Mouse (Mus musculus) spleen, postnatal 4 days (tissue): ENCODE measurements at regions not wholly inside any gene's neighbourhood (a gene's known extent, or its start where the extent isn't known, plus 50 kb on each side); places are given as distances from the start of the nearest gene placed in this dataset.

Experiments used
- DNase-seq, 2 experiments: peaks; one replicate each; pipeline ENCODE4 v3.0.0; 2022; ENCODE audit warnings: low spot score in 2 of 2

DNA sequence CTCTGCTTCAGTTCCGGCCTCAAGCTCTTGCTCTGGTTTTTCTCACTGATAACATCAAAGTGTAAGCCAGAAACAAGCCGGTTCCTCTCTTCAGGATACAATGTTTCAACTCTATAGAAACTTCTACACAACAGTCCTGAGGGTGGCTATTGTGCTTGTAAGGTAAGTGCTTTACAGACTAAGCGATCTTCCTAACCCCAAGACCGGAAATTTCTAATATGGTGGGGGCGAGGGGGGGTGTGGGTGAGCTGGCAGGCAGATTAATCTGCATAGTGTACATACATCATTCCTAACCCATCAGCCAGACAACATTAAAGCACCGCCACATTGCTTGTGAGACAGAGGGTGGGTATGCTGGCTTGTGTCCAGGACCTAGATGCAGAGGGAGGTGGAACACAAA is 200.8 kb downstream of the Uaca start:
- no peak for DNase-seq

DNA sequence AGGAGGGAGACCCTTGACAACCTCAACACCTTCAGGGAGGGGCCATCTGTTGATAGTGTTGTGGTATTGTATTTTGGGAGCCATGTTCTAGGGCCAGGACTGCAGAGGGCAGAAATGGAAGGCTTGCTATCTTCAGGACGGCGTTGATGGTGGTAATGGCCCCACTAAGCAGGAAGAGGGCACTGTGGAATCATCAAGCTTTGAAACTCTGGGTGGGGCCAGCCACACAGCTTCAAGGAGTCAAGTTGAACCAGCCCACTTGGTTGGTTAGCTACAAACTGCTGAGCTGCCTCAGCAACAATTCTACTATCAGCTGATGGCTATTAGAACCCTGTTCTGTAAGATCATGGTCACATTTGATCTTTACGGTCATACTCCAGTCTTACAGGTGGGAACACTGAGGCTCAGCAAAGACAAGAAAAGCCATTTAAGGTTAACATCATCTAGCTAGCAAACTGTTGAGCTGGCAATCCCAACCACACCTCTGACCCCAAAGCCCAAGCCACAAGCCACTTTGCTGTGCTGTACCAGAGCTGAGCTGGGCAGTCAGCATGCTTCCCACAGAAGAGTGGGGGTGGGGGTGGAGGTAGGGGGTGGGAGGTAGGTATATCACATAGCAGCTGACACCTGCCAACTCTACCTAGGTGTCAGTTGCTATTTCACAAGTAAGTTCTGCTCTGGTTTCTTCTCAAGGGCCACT is 203.9 kb downstream of the Uaca start:
- peak; percentile 52 to 70 for DNase-seq

DNA sequence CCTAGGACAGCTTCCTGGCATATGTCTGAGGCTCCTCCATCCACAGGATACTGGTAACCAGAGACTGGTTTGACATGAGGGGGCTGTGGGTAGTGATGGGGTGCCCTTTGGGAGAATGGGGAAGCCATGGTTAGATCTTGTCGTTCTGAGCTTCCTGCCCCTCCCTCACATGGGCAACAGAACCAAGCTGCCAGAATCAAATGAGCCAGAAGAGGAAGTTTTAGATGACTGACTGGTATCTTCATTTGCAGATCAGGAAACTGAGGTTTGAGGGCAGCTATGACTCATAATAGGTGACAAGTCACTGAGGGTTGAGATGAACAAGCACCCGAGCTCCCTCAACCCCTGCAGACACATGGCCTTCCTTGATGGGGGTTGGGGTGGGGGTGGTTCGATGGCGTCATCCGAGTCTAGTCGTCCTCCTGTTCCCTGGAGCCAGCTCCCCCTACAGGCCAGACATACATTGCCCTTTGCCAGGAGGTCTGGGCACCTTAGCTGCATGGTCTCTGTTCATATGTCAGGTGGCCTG is 204.7 kb downstream of the Uaca start:
- peak; percentile 64 to 71 for DNase-seq

DNA sequence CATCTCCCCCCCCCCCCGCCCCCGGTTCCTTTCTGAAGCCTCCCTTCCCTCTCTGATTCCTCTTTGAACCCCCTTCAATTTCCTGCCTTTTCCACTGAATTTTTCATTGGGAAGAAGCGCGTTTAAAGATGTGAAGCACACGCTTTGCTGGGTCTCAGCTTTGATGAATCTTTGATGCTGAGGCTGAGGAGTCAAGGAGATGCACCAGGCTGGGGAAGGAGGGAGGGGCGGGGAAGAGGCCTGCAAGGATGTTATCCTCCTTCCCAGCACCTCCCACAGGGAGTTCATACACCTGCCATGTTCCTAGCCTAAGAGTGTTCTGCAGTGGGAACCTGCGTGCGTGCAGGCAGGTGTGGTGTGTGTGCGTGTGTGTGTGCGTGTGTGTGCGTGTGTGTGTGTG is 205.9 kb downstream of the Uaca start:
- DNase-seq = no peak

DNA sequence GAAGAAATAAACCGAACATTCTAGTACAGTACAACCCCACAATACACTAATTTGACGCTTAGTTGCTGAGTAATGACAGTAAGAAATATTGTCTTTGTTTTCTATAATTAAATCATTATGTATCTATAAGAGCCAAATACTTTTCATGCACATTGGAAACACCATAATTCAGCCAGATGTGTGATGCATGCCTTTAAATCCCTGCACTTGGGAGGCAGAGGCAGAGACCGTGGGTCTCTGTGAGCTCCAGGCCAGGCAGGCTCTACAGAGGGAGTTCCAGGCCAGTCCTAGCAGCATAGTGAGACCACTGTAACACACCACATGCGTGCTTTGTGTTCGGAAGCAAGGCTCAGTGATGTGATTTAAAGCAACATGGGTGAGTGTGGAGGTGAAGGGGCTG is 208.2 kb downstream of the Uaca start:
- DNase-seq = no peak

DNA sequence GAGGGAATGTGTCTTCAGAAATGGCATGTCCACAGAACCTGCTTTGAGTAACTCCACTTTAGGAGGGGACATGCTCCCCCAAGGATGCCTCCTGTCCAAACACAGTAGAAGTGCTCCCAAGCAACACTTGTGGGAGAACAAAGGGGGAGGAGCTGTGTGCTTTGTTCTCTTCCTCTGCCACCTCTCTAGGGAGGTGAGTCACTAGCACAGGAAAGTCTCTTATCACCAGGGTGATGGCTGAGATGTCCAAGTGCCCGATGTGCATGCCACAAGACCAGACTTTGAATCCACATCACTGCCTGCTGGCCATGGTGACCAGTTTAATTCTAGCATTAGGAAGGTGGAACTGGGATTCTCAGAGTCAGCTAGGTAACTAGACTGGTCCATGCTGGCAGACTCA is 214.1 kb downstream of the Uaca start:
- no peak for DNase-seq

DNA sequence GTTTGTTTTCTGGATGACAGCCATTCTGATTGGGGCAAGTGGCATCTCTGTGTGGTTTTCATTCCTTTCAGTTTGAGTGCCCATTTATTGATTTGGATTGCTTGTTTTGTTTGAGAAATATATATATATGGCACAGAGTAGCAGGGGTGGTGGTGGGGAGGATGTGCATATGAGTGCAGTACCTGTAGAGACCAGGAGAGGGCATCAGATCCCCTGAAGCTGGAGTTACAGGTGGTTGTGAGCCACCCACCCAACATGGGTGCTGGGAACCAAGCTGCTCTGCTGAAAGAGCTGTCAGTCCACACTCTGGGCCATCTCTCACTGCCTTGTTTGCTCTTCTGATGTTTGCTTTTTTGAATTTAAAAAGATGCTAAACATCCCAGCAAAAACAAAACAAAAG is 216.7 kb downstream of the Uaca start:
- no peak for DNase-seq

DNA sequence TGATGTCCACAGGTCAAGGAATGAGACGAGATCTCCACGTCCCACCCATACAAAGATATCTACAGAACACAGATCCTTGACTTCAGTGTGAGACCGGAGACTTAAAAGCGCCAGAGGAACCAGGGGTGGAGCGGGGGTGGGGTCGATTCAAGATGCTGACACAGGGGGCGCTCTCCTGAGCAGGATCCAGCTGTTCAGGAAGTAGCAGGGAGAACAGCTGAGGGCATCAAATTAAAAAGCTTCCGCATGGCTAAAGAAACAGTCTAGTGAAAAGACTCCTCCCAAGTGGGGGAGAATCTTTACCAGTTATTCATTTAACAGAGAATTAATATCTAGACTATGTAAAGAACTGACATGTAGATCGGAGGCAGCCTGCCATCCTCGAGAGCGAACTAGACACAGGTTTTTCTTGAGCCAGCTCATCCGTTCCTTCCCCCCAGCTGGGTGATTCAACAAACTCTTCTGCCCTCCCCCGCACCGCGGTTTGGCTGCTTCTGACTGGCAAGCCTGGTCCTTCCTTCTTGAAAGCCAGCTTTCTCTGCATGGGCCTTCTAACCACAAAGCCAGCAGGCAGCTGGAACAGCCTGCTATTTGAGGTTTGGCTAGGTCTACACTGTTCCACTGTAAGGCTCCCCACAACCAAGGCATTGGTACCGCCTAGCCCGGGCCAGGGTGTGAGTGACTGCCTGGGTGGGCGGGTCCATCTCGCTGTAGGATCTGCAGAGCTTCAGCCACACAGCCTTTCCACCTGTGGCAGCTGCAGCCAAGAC is 218.6 kb downstream of the Uaca start:
- DNase-seq = peak; percentile 63 to 79

DNA sequence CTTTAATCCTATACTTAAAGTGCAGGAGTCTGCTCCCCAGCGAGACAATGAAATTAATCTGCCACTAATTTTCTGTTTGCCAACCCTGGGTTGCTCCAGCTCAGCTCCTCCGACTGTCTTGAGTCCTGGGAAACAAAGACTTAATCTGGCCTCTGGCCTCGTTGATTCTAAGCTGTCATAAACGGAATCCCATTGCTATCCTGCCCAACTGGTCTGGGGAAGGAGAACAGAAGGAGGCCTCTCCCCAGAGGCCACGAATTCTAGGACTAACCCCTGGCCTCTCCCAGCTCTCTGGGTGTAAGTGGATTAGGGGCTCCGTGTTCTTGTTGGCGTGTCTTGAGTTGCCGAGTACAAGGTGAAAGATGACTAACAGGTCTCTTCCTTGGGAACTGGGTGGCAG is 219.8 kb downstream of the Uaca start:
- DNase-seq = no peak

DNA sequence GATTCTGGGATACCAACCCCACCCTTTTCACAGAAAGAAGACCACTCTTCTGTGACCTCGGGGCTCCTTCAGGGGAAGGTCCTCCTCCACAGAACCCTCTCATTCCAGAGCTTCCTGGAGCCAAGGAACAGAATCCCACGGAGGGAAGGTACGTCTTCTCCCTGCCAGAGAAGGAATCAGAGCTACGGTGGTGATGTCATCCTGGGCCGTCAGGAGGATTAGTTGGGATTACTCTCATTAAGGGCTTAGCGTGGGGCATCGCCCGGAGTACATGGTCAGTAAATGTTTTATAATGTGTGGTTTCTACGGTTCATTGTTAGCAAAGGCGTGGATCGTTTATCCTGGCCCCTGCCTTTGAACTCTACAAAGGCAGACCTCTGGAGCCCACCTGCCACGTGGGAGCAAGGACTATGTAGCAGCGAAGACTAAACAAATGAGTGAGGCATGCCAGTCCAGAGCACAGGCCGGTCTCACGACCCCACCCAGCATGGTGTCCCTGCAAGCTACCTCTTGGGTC is 221.1 kb downstream of the Uaca start:
- DNase-seq = no peak

DNA sequence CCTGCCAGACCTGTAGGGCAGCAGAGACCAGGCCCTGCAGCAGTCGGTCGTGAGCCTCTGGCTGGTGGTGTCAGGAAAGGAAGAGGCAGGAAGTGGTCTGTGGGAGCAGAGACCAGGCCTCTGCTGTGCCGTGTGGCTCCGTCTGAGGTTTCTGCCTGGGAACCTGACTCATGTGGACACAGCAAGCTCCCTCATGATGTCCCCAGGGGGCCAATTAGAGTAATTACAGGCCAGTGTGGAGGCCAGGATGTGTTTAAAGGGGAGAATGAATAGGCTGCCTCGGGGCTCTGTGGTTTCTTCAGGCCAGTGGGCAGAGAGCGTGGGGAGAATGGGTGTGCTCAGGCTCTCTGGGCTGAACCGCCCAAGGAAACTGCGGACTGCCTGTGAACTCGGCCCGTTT is 222.3 kb downstream of the Uaca start:
- DNase-seq = no peak

DNA sequence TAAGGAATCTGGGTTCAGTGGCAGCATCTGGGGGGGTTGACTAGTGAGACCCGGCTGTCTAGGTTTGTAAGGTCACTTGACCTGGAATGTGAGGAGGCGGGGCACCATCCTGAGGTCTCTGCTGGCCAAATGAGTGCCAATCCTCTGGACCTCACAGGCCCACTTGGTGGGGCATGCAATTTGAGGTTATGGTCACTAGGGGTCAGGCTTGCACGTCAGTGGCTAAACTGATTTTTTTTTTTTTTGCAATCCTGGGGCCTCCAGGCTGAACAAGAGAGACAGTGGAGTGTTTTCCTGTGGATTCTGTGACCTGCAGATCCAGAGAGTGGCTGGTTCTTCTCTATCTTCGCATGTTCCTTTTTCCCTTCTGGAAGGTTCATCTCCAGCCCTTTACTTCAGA is 225.6 kb downstream of the Uaca start:
- no peak for DNase-seq

DNA sequence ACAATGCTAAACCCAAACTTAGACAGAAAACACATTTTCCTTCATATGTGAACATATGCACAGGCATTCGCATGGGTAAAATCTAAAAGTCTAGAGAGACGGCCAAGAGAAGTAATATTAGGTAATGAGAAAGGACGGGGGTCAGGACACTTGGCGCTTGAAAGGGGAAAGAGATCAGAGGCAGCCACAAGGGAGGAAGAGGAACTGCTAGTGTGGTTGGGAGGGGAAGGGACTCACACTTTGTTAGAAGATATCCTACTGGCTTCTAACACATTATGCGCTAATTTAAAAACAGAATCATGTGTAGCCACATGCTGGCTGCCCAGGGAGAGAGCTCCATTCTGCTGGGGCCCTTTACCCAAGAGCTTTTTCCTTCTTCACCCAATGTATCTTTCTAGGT is 227.5 kb downstream of the Uaca start:
- no peak for DNase-seq

DNA sequence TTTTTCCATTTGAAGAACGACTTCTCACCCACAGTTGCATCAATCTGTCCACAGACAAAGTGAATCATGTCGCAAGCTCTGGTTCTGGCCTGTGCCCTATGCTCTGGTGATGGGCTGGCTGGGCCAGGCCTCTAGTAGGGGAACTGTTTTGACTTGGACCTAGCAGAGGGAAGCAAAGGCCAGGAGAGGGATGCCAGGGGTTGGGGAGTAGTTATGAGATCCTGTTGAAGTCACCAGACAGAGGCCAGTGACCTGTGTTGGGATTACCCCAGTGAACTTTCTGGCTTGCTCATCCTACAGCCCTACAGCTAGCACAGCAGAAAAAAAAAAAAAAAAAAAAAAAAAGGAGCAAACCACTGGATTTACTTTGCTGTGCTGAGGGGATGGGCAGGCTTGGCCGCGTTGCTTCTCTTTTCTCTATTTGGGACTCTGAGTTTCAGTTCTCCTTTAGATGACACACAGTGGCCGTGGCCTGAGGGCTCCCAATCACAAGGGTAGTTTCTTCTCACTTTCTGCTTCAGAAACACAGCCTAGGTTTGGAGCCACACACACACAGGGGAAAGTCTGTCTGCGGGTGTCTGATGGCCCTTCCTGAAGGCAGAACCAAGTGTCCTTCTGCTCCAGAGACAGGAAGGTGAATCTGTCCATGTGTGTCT is 228.2 kb downstream of the Uaca start:
- DNase-seq = peak in 1 of 2 experiments; percentile 47

DNA sequence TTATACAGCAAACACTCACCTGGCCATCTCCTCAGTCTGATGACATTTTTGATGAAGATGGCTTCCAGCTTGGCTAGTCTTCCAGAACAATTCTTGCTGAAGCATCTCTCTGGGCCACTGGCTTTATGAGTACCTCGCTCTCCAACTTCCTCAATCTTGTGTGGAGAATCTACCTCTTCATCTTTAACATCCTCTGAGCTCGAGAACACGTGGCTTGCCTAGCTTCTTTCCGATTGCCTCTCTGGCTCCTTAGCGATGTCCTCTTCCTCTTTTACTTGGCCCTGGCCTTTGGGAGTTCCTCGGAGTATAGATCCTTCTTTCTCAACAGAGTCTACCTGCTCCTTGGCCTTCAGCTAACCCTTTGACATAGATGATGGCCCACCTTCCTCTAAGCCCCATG is 231.0 kb downstream of the Uaca start:
- no peak for DNase-seq

DNA sequence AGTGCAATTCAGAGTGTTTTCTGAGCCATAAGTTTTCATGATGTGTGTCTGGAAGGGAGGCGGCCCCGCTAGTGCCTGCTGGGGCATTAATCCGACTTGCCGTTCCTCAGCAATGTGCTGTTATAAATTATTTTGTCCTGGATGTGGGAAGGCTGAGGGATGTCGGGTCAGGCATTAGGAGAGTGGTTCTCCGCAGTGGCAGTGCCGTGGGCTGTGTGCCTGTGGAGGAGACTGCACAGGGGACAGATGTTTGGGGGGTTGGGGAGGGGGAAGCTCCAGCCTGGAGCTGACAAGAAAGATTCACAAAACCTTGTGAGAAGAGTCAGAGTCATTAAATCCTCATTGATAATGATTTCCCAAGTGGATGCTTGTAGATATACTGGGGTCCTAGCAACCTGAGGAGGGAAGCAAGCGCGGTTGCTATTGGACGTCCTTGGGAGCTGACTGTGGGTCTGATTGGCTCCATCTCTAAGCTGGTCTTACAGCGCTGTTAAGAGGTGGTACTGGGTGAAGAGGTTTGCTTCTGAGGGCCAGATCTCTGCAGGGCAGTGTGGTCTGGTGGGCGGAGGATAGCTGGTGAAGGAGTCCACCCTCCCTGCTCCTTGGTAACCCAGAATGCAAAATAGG is 234.5 kb downstream of the Uaca start:
- DNase-seq = no peak

DNA sequence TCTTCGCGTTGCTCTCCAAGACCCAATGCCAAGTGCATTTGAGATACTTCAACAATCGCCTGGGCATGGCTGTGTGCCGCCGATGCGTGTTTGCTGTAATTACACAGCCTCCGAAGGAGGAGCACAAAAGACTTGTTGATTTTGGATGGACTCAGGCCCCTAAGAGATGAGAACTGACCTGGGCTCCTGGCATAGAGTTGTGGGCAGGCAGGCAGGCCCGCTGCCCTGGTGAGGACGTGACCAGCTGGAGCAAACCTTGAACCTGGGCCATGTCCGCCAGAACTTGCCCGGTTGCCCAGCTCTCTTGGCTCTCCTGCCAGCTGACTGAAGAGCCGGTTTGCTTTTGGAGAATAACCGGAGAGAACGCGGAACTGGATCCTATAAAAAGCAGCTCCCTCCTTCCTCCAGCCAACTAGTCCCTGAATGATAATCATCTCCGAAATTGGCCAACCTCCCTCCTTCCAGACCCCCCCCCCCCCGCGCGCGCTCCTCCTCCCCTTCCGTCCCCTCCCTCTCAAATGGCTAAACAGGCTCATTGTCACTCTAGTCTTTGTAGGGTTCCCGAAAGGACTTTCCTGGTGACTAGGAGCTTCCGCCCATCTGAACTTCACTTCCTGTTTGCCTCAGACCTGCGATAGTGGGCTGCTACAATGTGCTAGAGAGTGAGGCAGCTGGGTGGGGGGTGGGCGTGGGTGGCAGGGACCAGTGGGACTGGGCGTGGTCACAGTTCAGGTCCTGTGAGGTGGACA is 237.5 kb downstream of the Uaca start:
- DNase-seq = no peak

DNA sequence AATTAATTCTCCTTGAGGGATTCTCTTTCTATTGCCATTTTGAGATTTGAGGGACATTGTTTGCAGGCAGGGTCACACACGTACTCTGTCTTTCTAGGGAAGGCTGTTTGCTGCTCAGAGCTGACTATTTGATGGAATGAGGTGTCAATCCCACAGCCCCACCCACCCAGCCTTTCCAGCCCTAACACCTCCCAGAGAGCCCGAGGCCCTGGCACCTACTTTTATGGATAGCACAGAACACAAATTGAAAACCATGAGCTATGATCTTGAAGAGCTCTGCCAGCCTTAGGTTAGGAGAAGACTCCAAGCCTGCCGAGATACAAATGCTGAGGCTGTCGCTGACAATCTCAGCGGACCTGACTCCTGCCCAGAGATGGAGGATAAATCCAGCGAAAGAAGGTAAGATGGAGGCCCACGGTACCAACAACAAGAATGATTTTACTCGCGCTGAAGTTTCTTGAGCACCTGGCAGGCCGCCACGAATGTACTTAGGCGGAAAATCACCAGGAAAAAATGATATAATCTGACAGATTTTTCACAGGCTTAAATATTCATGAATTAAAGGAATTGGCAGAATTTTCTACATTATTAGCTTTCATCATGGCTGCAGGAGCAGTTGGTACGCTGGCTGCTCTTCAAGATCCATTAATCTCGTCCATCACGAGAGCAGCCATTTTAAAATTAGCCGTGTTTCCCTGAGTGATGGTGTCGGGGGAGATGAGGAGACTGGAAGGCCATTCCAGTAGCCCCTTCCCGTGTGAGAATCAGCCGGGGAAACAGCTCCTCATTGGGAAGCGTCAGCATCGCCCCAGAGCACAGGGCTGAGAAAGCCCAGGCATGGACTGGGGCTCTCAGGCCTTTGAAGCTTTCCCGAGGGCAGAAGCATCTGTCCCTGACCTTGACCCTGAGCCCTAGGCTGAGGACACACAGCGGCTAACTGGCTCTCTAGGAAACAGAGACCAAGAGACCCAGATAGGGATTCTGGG is 238.4 kb downstream of the Uaca start:
- DNase-seq = no peak

DNA sequence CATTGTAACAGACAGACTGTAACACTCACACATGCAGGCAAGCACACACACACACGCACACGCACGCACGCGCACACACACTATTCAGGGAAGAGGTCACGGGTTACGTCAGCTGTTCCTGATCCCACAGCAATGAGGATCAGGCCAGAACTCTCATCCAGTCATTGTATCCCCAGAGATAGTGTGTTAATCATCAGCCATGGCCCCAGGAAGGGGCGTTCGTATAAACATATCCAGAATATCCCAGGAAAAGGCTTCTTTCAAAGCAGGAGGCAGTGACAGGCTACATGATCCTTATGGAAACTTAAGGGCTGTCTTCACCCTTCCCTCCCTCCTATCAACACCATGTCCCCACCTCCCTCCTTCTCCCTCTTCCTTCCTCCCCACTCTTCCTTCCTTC is 239.3 kb downstream of the Uaca start:
- DNase-seq = no peak

DNA sequence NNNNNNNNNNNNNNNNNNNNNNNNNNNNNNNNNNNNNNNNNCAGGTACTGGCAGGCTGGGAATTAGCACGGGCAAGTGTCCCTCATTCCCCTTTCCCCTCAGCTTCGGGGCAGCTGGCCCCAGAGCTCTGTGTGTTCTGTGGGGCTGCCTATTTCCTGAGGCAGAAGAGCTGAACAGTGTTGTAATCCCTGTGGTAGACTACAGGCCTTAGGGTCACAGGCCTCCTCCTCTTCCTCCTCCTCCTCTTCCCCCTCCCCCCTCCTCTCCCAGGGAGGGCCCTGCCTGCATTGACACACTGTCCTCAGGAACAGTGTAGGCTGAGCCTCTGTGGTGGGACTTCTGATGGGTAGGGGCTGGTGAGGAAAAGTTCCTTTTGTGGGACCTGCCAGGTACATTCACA is 247.7 kb downstream of the Uaca start:
- no peak for DNase-seq
